Mouse (Mus musculus) MEL (cell line): ENCODE data around the gene Map3k15. TPM values are rescaled to one million over a fixed set of nuclear protein-coding genes. Genes with fewer than 3 reads are reported as not detected.

Experiments used
- DNase-seq: peaks from one replicate; pipeline ENCODE4 v3.0.0; 2011; ENCODE audit warnings: low read depth, low spot score
- H3K27ac ChIP-seq: 2 replicates; pipeline ENCODE4 v1.5.1; 2012; ENCODE audit warnings: low read depth, mild to moderate bottlenecking, control low read depth, low read length, moderate library complexity; ENCODE audit not compliant: control insufficient read depth
- H3K27me3 ChIP-seq, 2 experiments: fragments of 150-350 bp in 1 of 2; sonication (generic) in 1 of 2; 2 replicates each; pipeline ENCODE4 v1.6.1; 2012; ENCODE audit warnings: low read length in 2 of 2, mild to moderate bottlenecking in 2 of 2, improper control_type of control experiment in 1 of 2, moderate library complexity in 1 of 2; ENCODE audit not compliant: insufficient read depth in 2 of 2, control insufficient read depth in 1 of 2
- H3K36me3 ChIP-seq, 2 experiments: 2 replicates each; pipeline ENCODE4 v1.6.1; 2012 to 2014; ENCODE audit warnings: low read length in 2 of 2, improper control_type of control experiment in 1 of 2, inconsistent platforms in 1 of 2, mild to moderate bottlenecking in 1 of 2; ENCODE audit not compliant: insufficient read depth in 2 of 2, control insufficient read depth in 1 of 2
- H3K4me1 ChIP-seq, 2 experiments: fragments of 150-350 bp in 1 of 2; sonication (generic) in 1 of 2; 2 replicates each; pipeline ENCODE4 v1.6.1; 2012; ENCODE audit warnings: low read length in 2 of 2, improper control_type of control experiment in 1 of 2, mild to moderate bottlenecking in 1 of 2; ENCODE audit not compliant: insufficient read depth in 2 of 2, control insufficient read depth in 1 of 2
- H3K4me3 ChIP-seq, 2 experiments: fragments of 150-350 bp in 1 of 2; sonication (generic) in 1 of 2; 2 replicates each; pipeline ENCODE4 v1.5.1; 2012; ENCODE audit warnings: low read depth in 2 of 2, low read length in 2 of 2, mild to moderate bottlenecking in 2 of 2, moderate library complexity in 2 of 2, control low read depth in 1 of 2, improper control_type of control experiment in 1 of 2; ENCODE audit not compliant: control insufficient read depth in 1 of 2, insufficient read depth in 1 of 2
- H3K79me2 ChIP-seq: 2 replicates; pipeline ENCODE4 v1.6.1; 2012; ENCODE audit warnings: mild to moderate bottlenecking, low read length, moderate library complexity; ENCODE audit not compliant: control insufficient read depth, poor library complexity, insufficient read depth
- H3K9ac ChIP-seq: 2 replicates; pipeline ENCODE4 v1.6.1; 2012; ENCODE audit warnings: low read depth, mild to moderate bottlenecking, control low read depth, low read length, moderate library complexity; ENCODE audit not compliant: control insufficient read depth, poor library complexity, severe bottlenecking
- H3K9me3 ChIP-seq: fragments of 150-350 bp; sonication (generic); replicated peaks from 2 replicates; pipeline ENCODE4 v1.6.1; 2012; ENCODE audit warnings: mild to moderate bottlenecking, low read length, improper control_type of control experiment, moderate library complexity; ENCODE audit not compliant: insufficient read depth
- CHD2 ChIP-seq: IDR thresholded peaks from 2 replicates; pipeline ENCODE4 v1.6.1; 2011; ENCODE audit warnings: low read length, improper control_type of control experiment
- E2F4 ChIP-seq: IDR thresholded peaks from 2 replicates; pipeline ENCODE4 v1.6.1; 2011; ENCODE audit warnings: low read depth, low read length, improper control_type of control experiment, borderline replicate concordance
- ELF1 ChIP-seq: IDR thresholded peaks from 2 replicates; pipeline ENCODE4 v1.6.1; 2014; ENCODE audit warnings: low read depth, mild to moderate bottlenecking, inconsistent platforms, low read length, improper control_type of control experiment, moderate library complexity
- ETS1 ChIP-seq: IDR thresholded peaks from 2 replicates; pipeline ENCODE4 v1.6.1; 2012; ENCODE audit warnings: low read depth, mild to moderate bottlenecking, inconsistent platforms, low read length, improper control_type of control experiment, moderate library complexity
- GABPA ChIP-seq: IDR thresholded peaks from 2 replicates; pipeline ENCODE4 v1.6.1; 2012; ENCODE audit warnings: low read depth, mild to moderate bottlenecking, inconsistent platforms, low read length, improper control_type of control experiment, moderate library complexity
- GATA1 ChIP-seq: IDR thresholded peaks from 2 replicates; pipeline ENCODE4 v1.6.1; 2011; ENCODE audit warnings: low read depth, low read length, improper control_type of control experiment
- HCFC1 ChIP-seq: IDR thresholded peaks from 2 replicates; pipeline ENCODE4 v1.6.1; 2012; ENCODE audit warnings: low read depth, mild to moderate bottlenecking, inconsistent platforms, low read length, improper control_type of control experiment, moderate library complexity
- JUND ChIP-seq: IDR thresholded peaks from 2 replicates; pipeline ENCODE4 v1.6.1; 2011; ENCODE audit warnings: low read depth, mild to moderate bottlenecking, improper control_type of control experiment, low read length
- KAT2A ChIP-seq: conservative IDR thresholded peaks from 2 replicates; pipeline ENCODE4 v1.6.1; 2012; ENCODE audit warnings: low read depth, low read length, improper control_type of control experiment, inconsistent platforms
- MAFK ChIP-seq: IDR thresholded peaks from 2 replicates; pipeline ENCODE4 v1.6.1; 2011; ENCODE audit warnings: low read depth, mild to moderate bottlenecking, low read length, improper control_type of control experiment, borderline replicate concordance
- MAX ChIP-seq: IDR thresholded peaks from 2 replicates; pipeline ENCODE4 v1.6.1; 2011; ENCODE audit warnings: low read length, improper control_type of control experiment
- MXI1 ChIP-seq: IDR thresholded peaks from 2 replicates; pipeline ENCODE4 v1.6.1; 2011; ENCODE audit warnings: mild to moderate bottlenecking, low read depth, low read length, improper control_type of control experiment
- MYB ChIP-seq: IDR thresholded peaks from 2 replicates; pipeline ENCODE4 v1.6.1; 2011; ENCODE audit warnings: mild to moderate bottlenecking, low read depth, low read length, improper control_type of control experiment
- MYC ChIP-seq: IDR thresholded peaks from 2 replicates; pipeline ENCODE4 v1.6.1; 2011; ENCODE audit warnings: low read depth, mild to moderate bottlenecking, low read length, improper control_type of control experiment, moderate library complexity
- NELFE ChIP-seq: IDR thresholded peaks from 2 replicates; pipeline ENCODE4 v1.6.1; 2011; ENCODE audit warnings: low read depth, low read length, improper control_type of control experiment
- POLR2A ChIP-seq, 2 experiments: IDR thresholded peaks; 2 replicates each; pipeline ENCODE4 v1.6.1; 2011 to 2012; ENCODE audit warnings: low read length in 2 of 2, mild to moderate bottlenecking in 2 of 2, control low read depth in 1 of 2, improper control_type of control experiment in 1 of 2, low read depth in 1 of 2, moderate library complexity in 1 of 2; ENCODE audit not compliant: control insufficient read depth in 1 of 2, insufficient read depth in 1 of 2, poor library complexity in 1 of 2
- POLR2AphosphoS2 ChIP-seq: IDR thresholded peaks from 2 replicates; pipeline ENCODE4 v1.6.1; 2011; ENCODE audit warnings: low read length, improper control_type of control experiment
- POLR2AphosphoS5 ChIP-seq: IDR thresholded peaks from 2 replicates; pipeline ENCODE4 v1.6.1; 2012; ENCODE audit warnings: low read depth, borderline replicate concordance, mild to moderate bottlenecking, inconsistent platforms, low read length, moderate library complexity, mixed read lengths
- RCOR1 ChIP-seq: IDR thresholded peaks from 2 replicates; pipeline ENCODE4 v1.6.1; 2012; ENCODE audit warnings: low read depth, mild to moderate bottlenecking, inconsistent platforms, low read length, improper control_type of control experiment
- SIN3A ChIP-seq: IDR thresholded peaks from 2 replicates; pipeline ENCODE4 v1.6.1; 2012; ENCODE audit warnings: low read length, improper control_type of control experiment, inconsistent platforms
- SMC3 ChIP-seq: IDR thresholded peaks from 2 replicates; pipeline ENCODE4 v1.6.1; 2011; ENCODE audit warnings: low read depth, low read length, improper control_type of control experiment
- TAL1 ChIP-seq: IDR thresholded peaks from 2 replicates; pipeline ENCODE4 v1.6.1; 2012; ENCODE audit warnings: mild to moderate bottlenecking, inconsistent platforms, low read length, moderate library complexity, mixed read lengths
- TBP ChIP-seq: IDR thresholded peaks from 2 replicates; pipeline ENCODE4 v1.8.0; 2011; ENCODE audit warnings: low read depth, low read length, improper control_type of control experiment
- TCF12 ChIP-seq: IDR thresholded peaks from 2 replicates; pipeline ENCODE4 v1.6.1; 2014; ENCODE audit warnings: low read depth, mild to moderate bottlenecking, inconsistent platforms, low read length, improper control_type of control experiment, moderate library complexity
- USF1 ChIP-seq: IDR thresholded peaks from 2 replicates; pipeline ENCODE4 v1.6.1; 2014; ENCODE audit warnings: low read depth, mild to moderate bottlenecking, inconsistent platforms, low read length, improper control_type of control experiment, moderate library complexity
- ZKSCAN1 ChIP-seq: IDR thresholded peaks from 2 replicates; pipeline ENCODE4 v1.6.1; 2012; ENCODE audit warnings: low read depth, mild to moderate bottlenecking, inconsistent platforms, low read length, improper control_type of control experiment, moderate library complexity
- ZMIZ1 ChIP-seq: IDR thresholded peaks from 2 replicates; pipeline ENCODE4 v1.6.1; 2012; ENCODE audit warnings: low read depth, mild to moderate bottlenecking, inconsistent platforms, low read length, improper control_type of control experiment, moderate library complexity
- ZNF384 ChIP-seq: IDR thresholded peaks from 2 replicates; pipeline ENCODE4 v1.6.1; 2012; ENCODE audit warnings: low read depth, mild to moderate bottlenecking, inconsistent platforms, low read length, improper control_type of control experiment
- polyA plus RNA-seq, 2 experiments: library from polyadenylated mRNA; stranded (reverse) in 1 of 2; unstranded in 1 of 2; fragments of >175 nt in 1 of 2; fragments of >200 nt in 1 of 2; gene quantifications; 2 replicates each; pipeline versions ENCODE4 v1.2.1 to v1.2.4; 2012; ENCODE audit warnings: low replicate concordance in 2 of 2, low read depth in 1 of 2; ENCODE audit not compliant: insufficient read length in 2 of 2, insufficient read depth in 1 of 2, missing spikeins in 1 of 2
- total RNA-seq: library from RNA; depleted of rRNA; stranded (reverse); fragments of 300-350 nt; gene quantifications from 2 replicates; pipeline ENCODE4 v1.2.3, GENCODE M21; 2012

The Map3k15 gene
- total and polyA plus RNA-seq, 3 experiments, result 14.8 to 16.9 TPM; not detected in 1

DNA sequence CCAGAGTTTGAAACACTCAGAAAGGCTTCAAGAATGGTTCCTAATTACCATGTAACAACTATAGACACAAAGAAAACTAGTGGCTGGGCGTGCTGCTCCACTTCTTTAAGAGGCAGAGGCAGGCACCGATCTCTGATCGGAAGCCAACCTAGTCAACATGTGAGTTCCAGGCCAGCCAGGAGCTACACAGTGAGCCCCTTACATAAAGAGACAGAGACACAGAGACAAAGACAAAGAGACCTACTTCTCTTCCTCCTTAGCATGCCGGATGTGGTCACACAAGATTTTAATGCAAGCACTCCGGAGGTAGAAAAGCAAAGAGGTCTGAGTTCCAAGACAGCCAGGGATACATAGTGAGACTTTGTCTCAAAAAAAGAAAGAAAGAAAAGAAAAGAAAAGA is 147.9 kb downstream of the Map3k15 start (continued):
- TF ChIP-seq E2F4 (no peak), CHD2 (no peak), GATA1 (no peak; the same call in 1 of the 2 replicates), JUND (no peak), POLR2AphosphoS2 (peak; percentile 47; the same call in 1 of the 2 replicates), HCFC1 (no peak), ETS1 (no peak), SIN3A (peak; percentile 43), SMC3 (no peak), MYC (no peak), RCOR1 (no peak)

DNA sequence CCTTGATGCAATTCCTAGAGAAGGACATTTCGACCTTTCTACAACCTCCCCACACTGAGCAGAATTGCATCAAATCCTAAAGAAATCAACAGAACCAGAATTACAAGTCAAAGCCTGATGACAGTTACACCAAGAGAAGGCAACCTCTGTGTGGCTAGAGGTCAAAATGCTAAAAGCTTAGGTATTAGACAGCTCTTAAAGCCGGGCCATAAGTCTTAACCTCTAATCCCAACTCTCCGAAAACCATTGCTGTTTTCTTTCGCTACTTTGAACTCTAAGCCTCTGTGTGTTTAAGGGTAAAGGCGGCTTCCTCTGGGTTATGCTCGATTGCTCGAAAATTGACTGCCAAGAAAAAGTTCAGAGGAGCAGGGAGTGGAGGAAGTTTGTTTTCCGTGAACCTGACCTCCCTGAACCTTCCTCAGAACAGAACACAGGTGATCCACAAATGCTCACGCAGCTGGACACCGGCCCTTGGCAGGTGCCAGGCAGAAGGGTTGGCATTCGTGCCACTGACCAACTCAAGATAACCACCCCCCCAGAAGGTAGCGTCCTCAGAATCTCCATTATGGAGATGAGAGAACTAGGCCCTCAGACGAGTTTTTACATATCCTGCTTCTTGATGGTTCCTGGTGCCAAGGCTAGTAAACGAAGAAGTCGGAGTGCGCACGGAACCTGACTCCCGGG is 149.1 kb downstream of the Map3k15 start:
- H3K79me2 ChIP-seq, result peaks cover 40% of the 10 kb centered on the region
- peak overlapping the region; percentile 88 to 97 for H3K4me3 ChIP-seq
- 0 out of 2 replicates have a peak, but pooled peaks have one; percentile 7 for TF ChIP-seq MXI1
- no peak for TF ChIP-seq GABPA
- no peak for TF ChIP-seq ZNF384
- no peaks in the 10 kb centered on the region for H3K9me3 ChIP-seq
- H3K36me3 ChIP-seq, result peaks cover 6 to 30% of the 10 kb centered on the region in 2 experiments
- H3K27me3 ChIP-seq, result no peaks in the 10 kb centered on the region
- peaks cover 5 to 29% of the 10 kb centered on the region in 2 experiments for H3K4me1 ChIP-seq
- peak overlapping the region; percentile 99 for H3K9ac ChIP-seq
- H3K27ac ChIP-seq, result peak overlapping the region; percentile 97
- DNase-seq, result peak; percentile 61

DNA sequence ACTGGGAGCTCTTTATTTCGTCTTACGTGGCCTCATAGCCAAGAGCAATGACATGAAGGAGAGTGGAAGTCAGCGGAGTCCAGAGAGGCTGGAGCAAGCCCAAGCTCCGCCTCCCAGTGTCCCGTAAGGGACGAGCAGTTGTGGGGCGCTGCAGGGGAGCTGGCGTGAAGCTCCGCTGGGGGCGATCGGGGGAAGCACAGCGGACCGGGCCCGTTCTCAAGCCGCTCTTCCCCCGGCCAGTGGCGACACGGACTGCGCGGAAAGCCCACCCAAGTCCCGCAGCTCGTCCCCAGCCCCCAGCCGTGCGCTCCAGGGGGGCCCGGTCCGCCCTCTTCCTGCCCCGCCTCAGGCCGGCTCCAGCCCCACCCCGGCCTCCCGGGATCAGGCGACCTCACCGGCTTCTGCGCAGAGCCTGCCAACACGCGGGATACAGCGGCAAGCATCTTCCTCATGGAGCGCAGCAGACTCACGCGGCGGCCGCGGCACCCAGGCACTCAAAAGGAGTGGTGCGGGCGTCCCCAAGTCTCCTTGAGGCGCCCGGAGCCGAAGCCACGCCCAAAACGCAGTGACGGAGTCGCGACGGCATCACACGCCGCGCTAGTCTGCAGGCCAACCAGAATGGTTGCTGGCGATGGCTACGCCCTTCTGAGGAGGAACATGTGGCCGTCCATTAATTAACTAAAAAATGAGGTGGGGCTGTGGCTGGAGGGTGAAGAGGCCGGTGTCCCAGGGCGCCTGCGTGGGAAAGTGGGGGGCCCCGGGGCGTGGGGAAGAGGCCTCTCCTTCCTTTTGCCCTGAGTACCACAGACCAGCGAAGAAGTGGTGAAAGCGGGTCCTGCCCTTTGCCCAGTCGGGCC is 149.9 kb downstream of the Map3k15 start, which contains the start of gene Pdha1:
Gene Pdha1 (minus strand): TSS at position 553 of the 857 bp plus-strand sequence.
- Histone ChIP-seq H3K27ac (peak within 1 kb of the TSS; percentile 97), H3K4me1 (peaks cover 2 to 26% of the 10 kb centered on the region in 2 experiments), H3K4me3 (peak within 1 kb of the TSS; percentile 88 to 97)
- TF ChIP-seq MAFK (no peak), ZMIZ1 (0 out of 2 replicates have a peak, but pooled peaks have one; percentile 25), MYB (no peak), HCFC1 (peak; percentile 76), NELFE (peak; percentile 91), JUND (no peak), USF1 (peak; percentile 72), ELF1 (0 out of 2 replicates have a peak, but pooled peaks have one; percentile 21), ZKSCAN1 (no peak), TCF12 (peak; percentile 32; the same call in 1 of the 2 replicates), MAX (peak; percentile 84), SIN3A (peak; percentile 65), RCOR1 (no peak), POLR2A (IDR thresholded peaks at IDR 0.05; ENCODE audit: control insufficient read depth in 1 of 2, insufficient read depth in 1 of 2, low read depth in 1 of 2, low read length in 2 of 2, poor library complexity in 1 of 2) (peak; percentile 77 to 87), KAT2A (peak; percentile 39; the same call in 1 of the 2 replicates), POLR2AphosphoS5 (no peak), TBP (peak; percentile 66; the same call in 1 of the 2 replicates), TAL1 (no peak)

More for the DNA sequence above, 149.9 kb downstream of the Map3k15 start, which contains the start of gene Pdha1:
- peaks cover 39% of the 10 kb centered on the region for H3K79me2 ChIP-seq
- peak; percentile 97 for DNase-seq
- peaks cover 1 to 23% of the 10 kb centered on the region in 2 experiments; a peak in 3 of 4 replicates for H3K36me3 ChIP-seq
- no peaks in the 10 kb centered on the region for H3K27me3 ChIP-seq
- peak within 1 kb of the TSS; percentile 99 for H3K9ac ChIP-seq
- no peaks in the 10 kb centered on the region for H3K9me3 ChIP-seq
